Comparison of ENCODE assay signal across 9 mouse cellular contexts in genomic region chr8:91802401-91803322, GRCm38 (mm10). TPM values are rescaled to one million over a fixed set of nuclear protein-coding genes. Genes with fewer than 3 reads are reported as not detected.
DNase-seq lines count a peak whose midpoint lies in the region; ATAC-seq and TF ChIP-seq lines count a peak whose summit lies in the region.
"Had no signal": no experiment of that assay in that cellular context is flagged by ENCODE, and none has a peak within 500 bp of the region (broad histone marks: within the 10 kb centered on the region; RNA-seq: fewer than 3 reads in every experiment).

No protein-coding gene starts in this region.

- DNase-seq in embryonic facial prominence, embryonic 10.5 days (ENCODE audit: low spot score), result peak; percentile 42
- DNase-seq in lung, postnatal 4 days, result peak; percentile 33
- DNase-seq in natural killer cell, adult 2 months (ENCODE audit: low spot score in 2 of 2), result no peak
- DNase-seq in T-cell, adult 2 months (ENCODE audit: low spot score), result no peak
- DNase-seq in layer of hippocampus, postnatal 14 days (ENCODE audit: low spot score in 2 of 2), result no peak
- DNase-seq in right cerebral cortex, adult 2 months (ENCODE audit: low spot score in 2 of 2), result no peak

- no peak overlapping the region for H3K27ac ChIP-seq in ES-Bruce4 (ENCODE audit: insufficient read depth, low read length)
- H3K27ac ChIP-seq in embryonic facial prominence, embryonic 10.5 days (replicated peaks), result peak overlapping the region; percentile 94
- H3K27ac ChIP-seq in intestine, embryonic 16.5 days (ENCODE audit: low read length), result no peak overlapping the region
- H3K27ac ChIP-seq: macrophage had no signal

- no peaks in the 10 kb centered on the region for H3K36me3 ChIP-seq in ES-Bruce4 (ENCODE audit: control insufficient read depth, insufficient read depth, low read length, poor library complexity, severe bottlenecking)
- peaks cover 7% of the 10 kb centered on the region for H3K36me3 ChIP-seq in embryonic facial prominence, embryonic 10.5 days (replicated peaks)
- no peaks in the 10 kb centered on the region for H3K36me3 ChIP-seq in intestine, embryonic 16.5 days (ENCODE audit: control insufficient read depth, insufficient read depth, low read length)

- H3K4me2 ChIP-seq in intestine, embryonic 16.5 days (ENCODE audit: low read depth, low read length), result peak overlapping the region; percentile 97

- no peaks in the 10 kb centered on the region for H3K4me1 ChIP-seq in ES-Bruce4 (ENCODE audit: control insufficient read depth, insufficient read depth, low read length)
- H3K4me1 ChIP-seq in embryonic facial prominence, embryonic 10.5 days, result peaks cover 99% of the 10 kb centered on the region
- H3K4me1 ChIP-seq in intestine, embryonic 16.5 days (ENCODE audit: control insufficient read depth, insufficient read depth, low read length), result peaks cover 36% of the 10 kb centered on the region

- no peak for TF ChIP-seq POLR2A in ES-Bruce4 (IDR thresholded peaks at IDR 0.05; ENCODE audit: insufficient read depth, low read length)

- peak overlapping the region; percentile 81 for H3K4me3 ChIP-seq in ES-Bruce4 (ENCODE audit: low read depth, low read length)
- peak overlapping the region; percentile 82 for H3K4me3 ChIP-seq in embryonic facial prominence, embryonic 10.5 days
- peak overlapping the region; percentile 55 for H3K4me3 ChIP-seq in intestine, embryonic 16.5 days (ENCODE audit: low read length)

- peak overlapping the region; percentile 73 for H3K9ac ChIP-seq in ES-Bruce4 (ENCODE audit: low read depth, poor library complexity, severe bottlenecking)
- no peak overlapping the region for H3K9ac ChIP-seq in intestine, embryonic 16.5 days (ENCODE audit: low read depth, low read length)

- no peaks in the 10 kb centered on the region for H3K9me3 ChIP-seq in ES-Bruce4 (replicated peaks; ENCODE audit: control insufficient read depth, insufficient read depth, low read length, poor library complexity, severe bottlenecking)
- no peaks in the 10 kb centered on the region for H3K9me3 ChIP-seq in embryonic facial prominence, embryonic 10.5 days
- no peaks in the 10 kb centered on the region for H3K9me3 ChIP-seq in intestine, embryonic 16.5 days (ENCODE audit: control insufficient read depth, low read length)

- under 1% methylated on average over 29 of the region's 29 CpGs for WGBS in embryonic facial prominence, embryonic 10.5 days
- 3% methylated on average over 29 of the region's 29 CpGs for WGBS in intestine, embryonic 16.5 days

- no peak for TF ChIP-seq EP300 in ES-Bruce4 (IDR thresholded peaks at IDR 0.05; ENCODE audit: insufficient read depth, low read depth, low read length)

- TF ChIP-seq CTCF in ES-Bruce4 (IDR thresholded peaks at IDR 0.05; ENCODE audit: low read depth, low read length), result no peak

- ATAC-seq in intestine, embryonic 16.5 days, result no peak; the same call in 1 of the 2 replicates

- peaks cover 65% of the 10 kb centered on the region for H3K27me3 ChIP-seq in ES-Bruce4 (ENCODE audit: control insufficient read depth, insufficient read depth, low read length, poor library complexity, severe bottlenecking)
- H3K27me3 ChIP-seq in embryonic facial prominence, embryonic 10.5 days (replicated peaks; ENCODE audit: low read depth, poor library complexity, severe bottlenecking), result peaks cover 100% of the 10 kb centered on the region
- H3K27me3 ChIP-seq in intestine, embryonic 16.5 days (replicated peaks; ENCODE audit: control insufficient read depth, insufficient read depth, low read length), result peaks cover 89% of the 10 kb centered on the region

RNA-seq across cellular contexts. Expression of gene Irx3, which starts 0.8 kb away (rescaled TPM):
- 1.0 and 1.5 TPM in 2 replicates for polyA plus RNA-seq in ES-Bruce4 (2011; ENCODE audit: insufficient read depth, insufficient read length, low read depth, missing spikeins)
- 19.3 and 20.3 TPM in 2 replicates for polyA plus RNA-seq in embryonic facial prominence, embryonic 10.5 days (2016; fragmentation: Nextera tagmentation; extraction: Ambion mirVana)
- 0.28 and 0.49 TPM in 2 replicates for polyA plus RNA-seq in intestine, embryonic 16.5 days (2015; fragmentation: Nextera tagmentation; extraction: Ambion mirVana)
- under 1 TPM; 0.23 to 0.29 TPM for total RNA-seq in layer of hippocampus, postnatal 14 days (2021)
- polyA plus RNA-seq: macrophage had no signal

Comparison
In these comparisons a context has a peak if more than half of its experiments do, and no peak if none do; other contexts are left out.
1. DNase-seq: peak in embryonic facial prominence, embryonic 10.5 days (single experiment) and lung, postnatal 4 days (2 of 2); none in natural killer cell, adult 2 months (0 of 2), T-cell, adult 2 months (single experiment), layer of hippocampus, postnatal 14 days (0 of 2) and right cerebral cortex, adult 2 months (0 of 2).
2. Peak in every context shown above with its lines, with median percentiles within 50 percentile points of each other: H3K4me3 ChIP-seq.